Mouse (Mus musculus): ENCODE measurements around the gene Gm11758.
"Not testable (repeated sequence)": the region's sequence is repeated elsewhere in the genome, so short reads cannot be mapped to it uniquely, and the experiment has no call there.

The Gm11758 gene

DNA sequence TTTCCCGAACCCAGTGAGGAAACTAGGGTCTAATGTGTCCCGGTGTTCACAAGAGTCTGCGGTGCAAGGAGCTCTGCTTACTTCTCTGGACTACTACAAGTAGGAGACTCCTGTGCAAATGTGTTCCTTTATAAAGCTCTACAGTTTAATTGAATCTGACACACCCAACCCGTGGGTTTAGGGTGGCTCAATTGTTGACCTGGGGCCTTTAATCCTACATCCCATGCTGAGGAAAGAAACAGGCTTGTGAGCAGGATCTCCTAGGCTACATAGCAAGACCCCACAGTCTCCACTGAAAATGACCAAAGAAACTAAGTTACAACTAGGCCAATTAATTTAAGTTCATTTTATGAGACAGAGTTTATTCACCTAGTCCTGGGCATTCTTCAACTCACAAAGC, at the start of gene Gm11758:
Gm11758 (minus strand) TSS at position 101 of the 400 bp plus-strand sequence.
- in situ Hi-C loops (cut with MboI), result not testable (repeated sequence)

GRCm38 (mm10) chr4:73920660-73921059, 44.6 kb upstream of the Gm11758 start, which contains the start of gene Gm11756:
Gene Gm11756, minus strand, starts transcription at chr4:73920760.
- in situ Hi-C loops (cut with MboI), result not testable (repeated sequence)

DNA sequence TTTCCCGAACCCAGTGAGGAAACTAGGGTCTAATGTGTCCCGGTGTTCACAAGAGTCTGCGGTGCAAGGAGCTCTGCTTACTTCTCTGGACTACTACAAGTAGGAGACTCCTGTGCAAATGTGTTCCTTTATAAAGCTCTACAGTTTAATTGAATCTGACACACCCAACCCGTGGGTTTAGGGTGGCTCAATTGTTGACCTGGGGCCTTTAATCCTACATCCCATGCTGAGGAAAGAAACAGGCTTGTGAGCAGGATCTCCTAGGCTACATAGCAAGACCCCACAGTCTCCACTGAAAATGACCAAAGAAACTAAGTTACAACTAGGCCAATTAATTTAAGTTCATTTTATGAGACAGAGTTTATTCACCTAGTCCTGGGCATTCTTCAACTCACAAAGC, 29.8 kb upstream of the Gm11758 start, which contains the start of gene Gm13871:
Gm13871 (minus strand) TSS at position 101 of the 400 bp plus-strand sequence.
- in situ Hi-C loops (cut with MboI), result not testable (repeated sequence)

GRCm38 (mm10) chr4:73891012-73891411, 14.9 kb upstream of the Gm11758 start, which contains the start of gene Gm11757:
Gene Gm11757, minus strand, starts transcription at chr4:73891112.
- in situ Hi-C loops (cut with MboI), result not testable (repeated sequence)

- in situ Hi-C loops (cut with MboI), result no loop called here
Measured at GRCm38 (mm10) chr4:73826587-73826986, 49.5 kb downstream of the Gm11758 start.
